ENCODE assay signal across 14 mouse cellular contexts in the genomic region with DNA sequence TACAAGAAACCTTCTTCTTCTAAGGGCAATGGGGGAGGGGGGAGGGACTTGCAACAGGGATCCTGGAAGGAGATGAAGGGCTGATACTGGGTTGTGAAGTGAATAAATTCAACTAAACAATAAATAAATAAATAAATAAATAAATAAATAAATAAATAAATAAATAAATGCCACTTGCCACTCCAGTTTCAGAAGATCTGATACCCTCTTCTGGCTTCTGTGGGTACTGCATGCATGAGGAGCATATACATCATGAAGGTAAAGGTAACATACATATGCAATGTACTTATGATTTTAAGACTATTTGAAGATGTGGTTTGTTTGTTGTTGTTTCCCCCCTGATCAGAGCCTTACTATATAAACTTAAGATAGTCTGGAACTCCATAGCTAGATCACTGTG. TPM values are rescaled to one million over a fixed set of nuclear protein-coding genes. Genes with fewer than 3 reads are reported as not detected.
DNase-seq lines count a peak whose midpoint lies in the region; ATAC-seq and TF ChIP-seq lines count a peak whose summit lies in the region.
"Had no signal": no experiment of that assay in that cellular context is flagged by ENCODE, and none has a peak within 500 bp of the region (broad histone marks: within the 10 kb centered on the region; RNA-seq: fewer than 3 reads in every experiment).

No protein-coding gene starts in this region.

- H3K36me3 ChIP-seq in forebrain, embryonic 14.5 days (ENCODE audit: control insufficient read depth, insufficient read depth, low read length), result peaks cover 64% of the 10 kb centered on the region
- H3K36me3 ChIP-seq in forebrain, embryonic 16.5 days (ENCODE audit: control insufficient read depth, insufficient read depth), result peaks cover 46% of the 10 kb centered on the region
- H3K36me3 ChIP-seq in lung, postnatal 0 days (ENCODE audit: insufficient read depth, low read length), result peaks cover 14% of the 10 kb centered on the region; the same call in 1 of the 2 replicates
- peaks cover 36 to 75% of the 10 kb centered on the region in 2 experiments for H3K36me3 ChIP-seq in CH12.LX (replicated peaks in 1 of 2; ENCODE audit: control insufficient read depth in 1 of 2, insufficient read depth in 1 of 2, low read length in 1 of 2)

- no peaks in the 10 kb centered on the region for H3K79me2 ChIP-seq in CH12.LX (replicated peaks; ENCODE audit: control insufficient read depth, extremely low read depth, insufficient read depth, poor library complexity, severe bottlenecking)

- no peaks in the 10 kb centered on the region for H3K4me1 ChIP-seq in forebrain, embryonic 14.5 days (ENCODE audit: control insufficient read depth, insufficient read depth, low read length)
- no peaks in the 10 kb centered on the region for H3K4me1 ChIP-seq in forebrain, embryonic 16.5 days (replicated peaks; ENCODE audit: control insufficient read depth, insufficient read depth, low read length)
- no peaks in the 10 kb centered on the region for H3K4me1 ChIP-seq in lung, postnatal 0 days (ENCODE audit: insufficient read depth, low read depth, low read length)
- no peaks in the 10 kb centered on the region for H3K4me1 ChIP-seq in lung, adult 2 months (ENCODE audit: control insufficient read depth, insufficient read depth, low read length)
- no peaks in the 10 kb centered on the region for H3K4me1 ChIP-seq in CH12.LX (ENCODE audit: control insufficient read depth in 1 of 2, insufficient read depth in 2 of 2)
- H3K4me1 ChIP-seq: hindbrain, embryonic 10.5 days had no signal

- no peak for TF ChIP-seq EP300 in lung, postnatal 0 days (IDR thresholded peaks at IDR 0.05)
- no peak for TF ChIP-seq EP300 in CH12.LX (IDR thresholded peaks at IDR 0.05; ENCODE audit: low read length)

- TF ChIP-seq POLR2A in lung, adult 2 months (IDR thresholded peaks at IDR 0.05; ENCODE audit: borderline replicate concordance, extremely low read depth, low read depth, low read length), result no peak
- no peak for TF ChIP-seq POLR2A in CH12.LX (IDR thresholded peaks at IDR 0.05; ENCODE audit: low read depth, low read length)

- peak; percentile 18 for TF ChIP-seq CTCF in lung, postnatal 0 days (IDR thresholded peaks at IDR 0.05)
- TF ChIP-seq CTCF in lung, adult 2 months (IDR thresholded peaks at IDR 0.05; ENCODE audit: insufficient read depth, low read length), result no peak
- no peak for TF ChIP-seq CTCF in CH12.LX (conservative IDR thresholded peaks at IDR 0.05 in 1 of 2, IDR thresholded peaks at IDR 0.05 in 1 of 2; ENCODE audit: low read depth in 2 of 2, low read length in 2 of 2)

- H3K9me3 ChIP-seq in forebrain, embryonic 14.5 days (replicated peaks; ENCODE audit: control insufficient read depth, low read length), result no peaks in the 10 kb centered on the region
- no peaks in the 10 kb centered on the region for H3K9me3 ChIP-seq in forebrain, embryonic 16.5 days (ENCODE audit: control insufficient read depth, low read length)
- no peaks in the 10 kb centered on the region for H3K9me3 ChIP-seq in lung, postnatal 0 days (ENCODE audit: low read length)
- H3K9me3 ChIP-seq in CH12.LX (replicated peaks; ENCODE audit: low read length), result no peaks in the 10 kb centered on the region
- H3K9me3 ChIP-seq: hindbrain, embryonic 10.5 days had no signal

- TF ChIP-seq RAD21 in CH12.LX (IDR thresholded peaks at IDR 0.05; ENCODE audit: low read depth, low read length), result no peak

- H3K27ac ChIP-seq in forebrain, embryonic 14.5 days (ENCODE audit: low read depth, low read length), result no peak overlapping the region
- H3K27ac ChIP-seq in forebrain, embryonic 16.5 days (ENCODE audit: low read length), result no peak overlapping the region
- no peak overlapping the region for H3K27ac ChIP-seq in lung, postnatal 0 days (ENCODE audit: low read length)
- no peak overlapping the region for H3K27ac ChIP-seq in CH12.LX (ENCODE audit: insufficient read depth, low read depth)
- H3K27ac ChIP-seq: hindbrain, embryonic 10.5 days had no signal

- peak; percentile 18 for DNase-seq in forebrain, embryonic 14.5 days (ENCODE audit: low spot score)
- no peak for DNase-seq in lung, postnatal 0 days (ENCODE audit: low spot score)
- DNase-seq in lung, adult 2 months, result no peak
- peak; percentile 9 for DNase-seq in CH12.LX (ENCODE audit: extremely low read depth)
- peak; percentile 25 for DNase-seq in forelimb bud, embryonic 11.5 days (ENCODE audit: low read depth, low spot score)
- DNase-seq in gastrocnemius, adult 8-10 months (ENCODE audit: low spot score in 2 of 2), result no peak
- no peak for DNase-seq in natural killer cell, adult 2 months (ENCODE audit: low spot score in 2 of 2)
- DNase-seq: kidney, adult 9 months; spleen, adult 18-20 months had no signal

- dilution Hi-C loops in CH12.LX (cut with MboI; ENCODE audit: extremely low pct_ligation_motif_present, extremely low pct_unique_long_range_greater_than_20kb, low sequenced_read_pairs), result no loop called here

- no peak overlapping the region for H3K4me3 ChIP-seq in forebrain, embryonic 14.5 days (ENCODE audit: low read depth, low read length)
- no peak overlapping the region for H3K4me3 ChIP-seq in forebrain, embryonic 16.5 days (replicated peaks; ENCODE audit: low read length)
- H3K4me3 ChIP-seq in lung, postnatal 0 days (ENCODE audit: low read depth, low read length), result no peak overlapping the region
- H3K4me3 ChIP-seq in lung, adult 2 months (replicated peaks; ENCODE audit: extremely low read depth, low read depth, low read length), result no peak overlapping the region
- no peak overlapping the region for H3K4me3 ChIP-seq in CH12.LX (replicated peaks in 1 of 3; ENCODE audit: low read depth in 2 of 3, low read length in 2 of 3, poor library complexity in 1 of 3)
- H3K4me3 ChIP-seq: hindbrain, embryonic 10.5 days had no signal

- in situ Hi-C loops in CH12.LX (cut with MboI; ENCODE audit: low pct_ligation_motif_present, low pct_unique_long_range_greater_than_20kb, low sequenced_read_pairs), result no loop called here

- no peaks in the 10 kb centered on the region for H3K27me3 ChIP-seq in forebrain, embryonic 14.5 days (replicated peaks; ENCODE audit: control insufficient read depth, insufficient read depth, low read length)
- no peaks in the 10 kb centered on the region for H3K27me3 ChIP-seq in forebrain, embryonic 16.5 days (replicated peaks; ENCODE audit: control insufficient read depth, insufficient read depth, low read length)
- no peaks in the 10 kb centered on the region for H3K27me3 ChIP-seq in lung, postnatal 0 days (replicated peaks; ENCODE audit: insufficient read depth, low read length)
- no peaks in the 10 kb centered on the region for H3K27me3 ChIP-seq in CH12.LX (replicated peaks)

- no peak overlapping the region for H3K4me2 ChIP-seq in forebrain, embryonic 14.5 days (ENCODE audit: low read length)
- no peak overlapping the region for H3K4me2 ChIP-seq in forebrain, embryonic 16.5 days (ENCODE audit: low read length)
- H3K4me2 ChIP-seq in lung, postnatal 0 days (replicated peaks; ENCODE audit: low read depth, low read length), result no peak overlapping the region
- no peak overlapping the region for H3K4me2 ChIP-seq in CH12.LX (ENCODE audit: insufficient read depth, low read depth, poor library complexity, severe bottlenecking)
- H3K4me2 ChIP-seq: heart, embryonic 11.5 days had no signal

- no peak overlapping the region for H3K9ac ChIP-seq in forebrain, embryonic 14.5 days (ENCODE audit: low read length)
- no peak overlapping the region for H3K9ac ChIP-seq in forebrain, embryonic 16.5 days (replicated peaks; ENCODE audit: low read depth, low read length)
- H3K9ac ChIP-seq in lung, postnatal 0 days (replicated peaks; ENCODE audit: low read depth), result no peak overlapping the region
- H3K9ac ChIP-seq in CH12.LX (ENCODE audit: insufficient read depth, low read depth), result no peak overlapping the region

- no peak for ATAC-seq in forebrain, embryonic 14.5 days
- no peak for ATAC-seq in forebrain, embryonic 16.5 days
- no peak for ATAC-seq in lung, postnatal 0 days
- ATAC-seq: activated CD4-positive, CD25-positive, alpha-beta regulatory T cell, adult 4 months had no signal

TF ChIP-seq in CH12.LX, 34 proteins besides CTCF, POLR2A, EP300 and RAD21:
- TF ChIP-seq SMC3 (IDR thresholded peaks at IDR 0.05; ENCODE audit: low read depth, low read length) (no peak), ZNF384 (IDR thresholded peaks at IDR 0.05; ENCODE audit: low read depth, low read length) (no peak), NRF1 (IDR thresholded peaks at IDR 0.05; ENCODE audit: low read depth, low read length) (no peak), KAT2A (IDR thresholded peaks at IDR 0.05; ENCODE audit: insufficient replicate concordance, low read length) (no peak), POLR2AphosphoS2 (IDR thresholded peaks at IDR 0.05; ENCODE audit: low read depth, low read length) (no peak), TBP (conservative IDR thresholded peaks at IDR 0.05; ENCODE audit: low read depth, low read length) (no peak), MEF2A (IDR thresholded peaks at IDR 0.05; ENCODE audit: borderline replicate concordance, low read depth, low read length) (no peak), MAZ (IDR thresholded peaks at IDR 0.05; ENCODE audit: low read depth, low read length) (no peak), RCOR1 (conservative IDR thresholded peaks at IDR 0.05; ENCODE audit: low read depth, low read length) (no peak)

RNA-seq across cellular contexts. Expression of gene Irak1bp1, which starts 54.8 kb away (rescaled TPM):
- polyA plus RNA-seq in forebrain, embryonic 14.5 days (2014; fragmentation: Nextera tagmentation; extraction: Ambion mirVana), result 45.5 and 47.5 TPM in 2 replicates
- polyA plus RNA-seq in forebrain, embryonic 16.5 days (2015; fragmentation: Nextera tagmentation; extraction: Ambion mirVana), result 35.0 and 41.2 TPM in 2 replicates
- polyA plus RNA-seq in lung, postnatal 0 days (2015; fragmentation: Nextera tagmentation; extraction: Ambion mirVana), result 8.1 and 8.5 TPM in 2 replicates
- polyA plus RNA-seq in lung, adult 2 months (2012; rRNA removed), result 5.2 and 13.0 TPM in 2 replicates
- total RNA-seq in CH12.LX (2012; rRNA removed), result 15.6 and 16.3 TPM in 2 replicates
- 44.2 and 48.7 TPM in 2 replicates for total RNA-seq in CH12.LX (2014; rRNA removed)
- polyA plus RNA-seq in CH12.LX (2012; ENCODE audit: insufficient read length, low read depth), result 26.6 and 31.4 TPM in 2 replicates
- total RNA-seq in gastrocnemius, adult 8-10 months (2022), result 1 to 10 TPM; 1.3 to 3.8 (median 2.8) TPM
- total RNA-seq: monocyte, adult 5-6 weeks had no signal

Comparison
In these comparisons a context has a peak if more than half of its experiments do, and no peak if none do; other contexts are left out.
1. DNase-seq: peak in forebrain, embryonic 14.5 days (single experiment), CH12.LX (single experiment) and forelimb bud, embryonic 11.5 days (single experiment); none in lung, postnatal 0 days (single experiment), lung, adult 2 months (single experiment), gastrocnemius, adult 8-10 months (0 of 2) and natural killer cell, adult 2 months (0 of 2).